Mouse (Mus musculus) intestine, embryonic 16.5 days (tissue): ENCODE results near the gene Scn10a. TPM values are rescaled to one million over a fixed set of nuclear protein-coding genes. Genes with fewer than 3 reads are reported as not detected.

Source experiments
- ATAC-seq: fragments of 200-750 bp; cut with Nextera tagmentation; 2 replicates; pipeline ENCODE4 v1.8.0; 2017; ENCODE audit warnings: moderate TSS enrichment, moderate library complexity
- H3K27ac ChIP-seq: fragments of 300-500 bp; sonication (generic); 2 replicates; pipeline ENCODE4 v1.5.1; 2014; ENCODE audit warnings: mild to moderate bottlenecking, low read length
- H3K27me3 ChIP-seq: fragments of 300-500 bp; sonication (generic); replicated peaks from 2 replicates; pipeline ENCODE4 v1.6.1; 2014; ENCODE audit warnings: low read length, control low read depth, mixed read lengths; ENCODE audit not compliant: control insufficient read depth, insufficient read depth
- H3K36me3 ChIP-seq: fragments of 300-500 bp; sonication (generic); 2 replicates; pipeline ENCODE4 v1.6.1; 2014; ENCODE audit warnings: low read length, control low read depth; ENCODE audit not compliant: control insufficient read depth, insufficient read depth
- H3K4me1 ChIP-seq: fragments of 300-500 bp; sonication (generic); 2 replicates; pipeline ENCODE4 v1.6.1; 2014; ENCODE audit warnings: low read length, control low read depth, mixed read lengths; ENCODE audit not compliant: control insufficient read depth, insufficient read depth
- H3K4me2 ChIP-seq: fragments of 300-500 bp; sonication (generic); 2 replicates; pipeline ENCODE4 v1.6.1; 2014; ENCODE audit warnings: low read depth, low read length, control low read depth
- H3K4me3 ChIP-seq: fragments of 300-500 bp; sonication (generic); 2 replicates; pipeline ENCODE4 v1.5.1; 2014; ENCODE audit warnings: mild to moderate bottlenecking, low read length
- H3K9ac ChIP-seq: fragments of 300-500 bp; sonication (generic); 2 replicates; pipeline ENCODE4 v1.6.1; 2014; ENCODE audit warnings: low read depth, low read length
- H3K9me3 ChIP-seq: fragments of 300-500 bp; sonication (generic); 2 replicates; pipeline ENCODE4 v1.6.1; 2016; ENCODE audit warnings: low read length, control low read depth; ENCODE audit not compliant: control insufficient read depth
- WGBS: fragments of 180-500 bp; shearing (Covaris S2); extraction: QIAGEN DNeasy Blood & Tissue Kit; methylation state at CpG from one replicate; pipeline ENCODE4 v1.1.7; 2014; 5-methylcytosine and 5-hydroxymethylcytosine counted together
- polyA plus RNA-seq: library from polyadenylated mRNA; unstranded; fragments of >200 nt; fragmentation: Nextera tagmentation; extraction: Ambion mirVana; gene quantifications from 2 replicates; pipeline ENCODE4 v1.2.1, GENCODE M21; 2015

The Scn10a gene
- polyA plus RNA-seq, 1 experiment from 2014 or later, result 0.02 TPM

DNA sequence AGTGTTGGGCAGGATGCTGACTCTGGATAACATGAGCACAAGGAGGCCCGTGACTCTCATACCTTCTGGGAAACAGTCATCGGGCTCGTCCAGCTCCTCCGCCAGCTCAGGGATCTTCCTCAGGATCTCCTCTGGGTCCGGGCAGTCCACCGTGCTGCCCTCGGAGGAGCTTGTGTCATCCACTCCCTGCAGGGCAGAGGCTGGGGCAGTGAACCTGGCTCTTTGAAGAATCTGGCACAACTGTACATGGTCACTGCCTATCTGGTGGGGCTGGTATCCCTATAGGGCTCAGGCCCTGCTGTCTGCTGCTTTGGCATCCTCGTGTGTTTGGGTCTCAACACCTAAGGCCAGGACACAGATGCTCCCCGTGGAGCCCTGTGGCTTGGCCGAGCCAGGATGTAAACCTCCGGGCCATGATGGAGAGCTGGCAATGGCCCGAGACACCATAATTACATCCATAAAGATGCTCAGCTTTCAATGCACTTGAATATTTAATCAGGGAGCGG lies 87.7 kb downstream of the Scn10a start:
- H3K4me3 ChIP-seq, result no peak overlapping the region
- H3K9ac ChIP-seq, result no peak overlapping the region
- no peaks in the 10 kb centered on the region for H3K27me3 ChIP-seq
- no peak for ATAC-seq
- no peaks in the 10 kb centered on the region for H3K9me3 ChIP-seq
- H3K4me2 ChIP-seq, result no peak overlapping the region
- H3K27ac ChIP-seq, result no peak overlapping the region
- H3K4me1 ChIP-seq, result 0 out of 2 replicates have a peak, but pooled peaks cover 2% of the 10 kb centered on the region
- 78% methylated on average over 13 of the region's 13 CpGs for WGBS
- no peaks in the 10 kb centered on the region for H3K36me3 ChIP-seq

DNA sequence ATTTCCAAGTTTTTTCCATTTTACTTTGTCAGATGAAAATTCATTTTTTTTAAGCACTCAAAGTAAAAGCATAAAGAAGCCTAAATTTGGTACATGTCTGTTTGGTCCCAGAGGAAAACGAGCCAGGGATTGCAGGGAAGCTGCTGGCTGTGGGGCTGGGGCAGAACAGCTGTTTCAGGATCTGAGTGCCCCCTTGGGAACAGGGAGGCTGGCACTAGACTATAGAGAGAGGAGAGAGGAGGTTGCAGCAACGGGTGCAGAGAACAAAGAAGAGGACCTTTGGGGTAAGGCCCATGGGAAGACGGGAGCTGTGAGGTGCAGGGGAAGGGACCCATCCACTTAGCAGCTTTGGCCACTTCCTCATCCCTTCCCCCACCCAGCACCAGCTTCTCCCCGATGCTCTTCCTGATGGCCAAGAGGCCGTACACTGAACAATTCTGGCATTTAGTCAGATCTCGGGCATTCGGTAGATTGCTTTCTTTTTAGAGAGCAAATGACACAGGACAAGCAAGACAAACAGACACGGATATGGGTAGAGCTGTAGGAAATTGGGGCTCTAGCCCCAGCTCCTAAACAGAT lies 90.3 kb downstream of the Scn10a start:
- H3K4me3 ChIP-seq, result no peak overlapping the region
- no peaks in the 10 kb centered on the region for H3K36me3 ChIP-seq
- whole genome bisulfite sequencing, result 52% methylated on average over 8 of the region's 8 CpGs
- H3K9me3 ChIP-seq, result no peaks in the 10 kb centered on the region
- no peaks in the 10 kb centered on the region for H3K27me3 ChIP-seq
- H3K27ac ChIP-seq, result no peak overlapping the region
- no peak for ATAC-seq
- H3K4me2 ChIP-seq, result no peak overlapping the region
- 0 out of 2 replicates have a peak, but pooled peaks cover 2% of the 10 kb centered on the region for H3K4me1 ChIP-seq
- no peak overlapping the region for H3K9ac ChIP-seq

DNA sequence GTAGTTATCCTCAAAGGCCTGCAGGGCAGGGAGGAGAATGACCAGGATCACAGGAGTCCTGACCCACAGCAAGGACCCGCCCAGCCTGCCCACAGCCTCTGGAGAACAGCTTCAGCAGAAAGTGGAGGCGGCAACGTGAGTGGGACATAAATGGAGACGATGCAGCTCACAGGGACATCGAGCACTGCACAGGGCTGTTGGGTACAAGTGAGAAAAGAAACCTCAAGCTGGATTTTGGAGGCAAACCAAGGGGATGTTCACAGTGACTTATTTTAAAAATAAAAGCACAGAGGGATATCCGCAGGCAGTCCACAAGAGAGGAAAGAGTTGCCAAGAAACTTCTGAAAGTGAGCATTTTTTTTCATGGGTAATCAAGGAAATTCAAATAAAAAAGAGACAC lies 91.9 kb downstream of the Scn10a start:
- no peak overlapping the region for H3K27ac ChIP-seq
- H3K9ac ChIP-seq, result no peak overlapping the region
- no peak overlapping the region for H3K4me2 ChIP-seq
- no peak for ATAC-seq
- 71% methylated on average over 6 of the region's 6 CpGs for WGBS
- H3K4me1 ChIP-seq, result 0 out of 2 replicates have a peak, but pooled peaks cover 2% of the 10 kb centered on the region
- H3K4me3 ChIP-seq, result no peak overlapping the region
- H3K36me3 ChIP-seq, result no peaks in the 10 kb centered on the region
- H3K9me3 ChIP-seq, result no peaks in the 10 kb centered on the region
- H3K27me3 ChIP-seq, result no peaks in the 10 kb centered on the region

DNA sequence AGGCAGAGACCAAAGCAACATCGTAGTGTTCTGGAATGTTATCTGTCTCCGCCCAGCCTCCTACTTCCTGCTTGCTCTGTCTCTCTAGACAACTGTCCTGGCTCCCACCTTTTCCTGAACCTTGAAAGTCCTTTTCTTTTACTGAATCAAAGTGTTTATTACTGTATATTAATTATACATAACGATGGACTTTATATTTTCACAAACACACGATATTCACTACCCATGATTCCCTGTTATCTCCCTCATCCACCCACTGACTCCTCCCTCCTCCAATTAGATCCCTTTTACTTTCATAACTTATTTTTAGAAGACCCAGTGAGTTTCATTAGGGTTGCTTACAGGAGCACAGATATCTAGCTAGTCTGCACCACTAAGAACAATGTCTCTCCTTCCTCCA lies 95.0 kb downstream of the Scn10a start:
- no peak overlapping the region for H3K4me3 ChIP-seq
- no peak overlapping the region for H3K27ac ChIP-seq
- no peaks in the 10 kb centered on the region for H3K9me3 ChIP-seq
- WGBS, result 74% methylated on average over 4 of the region's 4 CpGs
- H3K27me3 ChIP-seq, result no peaks in the 10 kb centered on the region
- no peaks in the 10 kb centered on the region for H3K36me3 ChIP-seq
- no peak for ATAC-seq
- no peak overlapping the region for H3K9ac ChIP-seq
- H3K4me2 ChIP-seq, result no peak overlapping the region
- no peaks in the 10 kb centered on the region for H3K4me1 ChIP-seq

DNA sequence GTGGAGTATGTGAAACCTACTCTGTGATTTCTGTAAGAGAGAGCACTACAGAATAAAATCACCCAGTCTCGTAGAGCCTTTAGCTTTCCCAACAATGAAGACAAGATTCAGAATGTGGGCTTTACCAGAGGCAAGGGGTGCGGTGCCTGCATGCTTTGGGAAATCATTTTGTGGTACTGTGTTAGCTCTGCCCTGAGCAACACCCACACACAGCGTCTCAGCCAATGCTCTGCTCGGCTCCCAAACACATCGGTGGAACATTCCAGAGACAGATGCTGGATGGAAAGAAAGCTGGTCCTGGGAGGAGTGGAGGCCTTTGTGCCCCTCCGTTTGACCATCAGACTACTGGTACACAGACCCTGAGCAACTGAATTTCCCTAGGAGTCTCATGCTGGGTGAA lies 104.3 kb downstream of the Scn10a start:
- H3K36me3 ChIP-seq, result no peaks in the 10 kb centered on the region
- H3K9me3 ChIP-seq, result no peaks in the 10 kb centered on the region
- no peak for ATAC-seq
- H3K4me1 ChIP-seq, result no peaks in the 10 kb centered on the region
- no peak overlapping the region for H3K27ac ChIP-seq
- 72% methylated on average over 6 of the region's 6 CpGs for WGBS
- H3K4me2 ChIP-seq, result no peak overlapping the region
- H3K27me3 ChIP-seq, result no peaks in the 10 kb centered on the region
- H3K4me3 ChIP-seq, result no peak overlapping the region
- H3K9ac ChIP-seq, result no peak overlapping the region

DNA sequence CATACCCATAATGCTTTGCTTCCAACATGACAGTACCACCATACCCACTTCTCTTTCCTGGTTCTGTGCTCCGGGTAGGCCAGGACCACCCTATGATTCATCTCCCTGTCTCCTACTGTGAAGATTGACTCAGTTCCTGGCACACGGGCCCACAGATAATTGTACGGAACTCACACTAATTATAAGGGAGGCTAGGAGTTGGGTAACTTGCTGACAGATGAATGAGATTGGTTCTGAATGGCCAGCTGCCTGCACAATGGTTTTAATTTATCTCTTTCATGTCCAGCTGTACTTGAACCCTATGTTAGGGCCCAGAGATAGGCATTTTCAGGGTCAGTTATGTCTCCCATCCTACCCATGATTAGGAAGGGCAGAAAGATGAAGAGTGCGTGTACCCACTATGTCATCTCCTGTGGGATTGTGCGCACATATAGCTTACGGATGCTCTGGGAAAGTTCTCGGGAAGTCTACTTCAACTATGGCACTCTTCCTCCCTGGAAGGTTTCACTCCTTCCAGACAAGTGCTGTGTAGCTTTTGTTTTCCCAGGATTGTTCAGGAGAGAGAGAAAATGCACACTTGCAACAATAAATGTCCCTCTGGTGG lies 108.5 kb downstream of the Scn10a start:
- no peaks in the 10 kb centered on the region for H3K36me3 ChIP-seq
- H3K9me3 ChIP-seq, result no peaks in the 10 kb centered on the region
- no peak overlapping the region for H3K4me3 ChIP-seq
- ATAC-seq, result no peak
- H3K9ac ChIP-seq, result no peak overlapping the region
- no peak overlapping the region for H3K27ac ChIP-seq
- 85% methylated on average over 7 of the region's 7 CpGs for WGBS
- H3K4me1 ChIP-seq, result no peaks in the 10 kb centered on the region
- H3K27me3 ChIP-seq, result no peaks in the 10 kb centered on the region
- H3K4me2 ChIP-seq, result no peak overlapping the region

DNA sequence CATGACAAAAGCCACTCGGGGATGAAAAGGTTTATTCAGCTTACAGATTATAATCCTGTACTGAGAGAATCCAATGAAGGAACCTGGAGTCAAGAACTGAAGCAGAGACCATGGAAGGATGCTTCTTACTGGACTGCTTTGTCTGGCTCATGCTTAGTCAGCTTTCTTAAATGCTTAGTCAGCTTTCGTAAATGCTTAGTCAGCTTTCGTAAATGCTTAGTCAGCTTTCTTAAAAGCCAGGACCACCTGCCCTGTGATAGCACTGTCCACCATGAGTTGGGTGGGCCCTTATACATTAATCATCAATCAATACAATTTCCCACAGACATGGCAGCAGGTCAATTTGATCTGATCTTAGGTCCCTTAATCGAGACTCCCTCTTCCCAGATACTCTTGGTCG lies 112.2 kb downstream of the Scn10a start:
- Histone ChIP-seq H3K27ac (no peak overlapping the region), H3K36me3 (no peaks in the 10 kb centered on the region), H3K4me2 (no peak overlapping the region), H3K4me3 (no peak overlapping the region), H3K9me3 (no peaks in the 10 kb centered on the region), H3K9ac (no peak overlapping the region), H3K27me3 (no peaks in the 10 kb centered on the region), H3K4me1 (no peaks in the 10 kb centered on the region)
- 88% methylated on average over 5 of the region's 5 CpGs for WGBS
- ATAC-seq, result no peak

DNA sequence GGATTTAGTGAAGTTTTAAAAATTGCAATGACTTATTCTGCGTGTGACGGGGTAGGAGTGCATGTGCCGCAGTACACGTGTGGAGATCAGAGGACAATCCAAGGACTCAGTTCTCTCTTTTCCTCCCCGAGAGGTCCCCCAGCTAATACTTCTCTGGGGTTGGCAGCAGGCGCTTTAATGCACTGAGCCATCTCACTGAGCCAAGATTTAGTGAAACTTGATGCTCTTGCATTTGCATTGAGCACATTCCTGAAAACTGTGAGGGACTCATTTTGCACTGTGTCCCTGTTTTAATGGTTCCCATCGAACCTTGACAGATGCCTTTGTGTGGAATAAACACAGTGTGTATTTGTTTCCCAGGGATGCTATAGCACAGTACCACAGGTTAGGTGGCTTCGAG lies 114.5 kb downstream of the Scn10a start:
- 65% methylated on average over 8 of the region's 8 CpGs for WGBS
- Histone ChIP-seq H3K9ac (no peak overlapping the region), H3K4me2 (no peak overlapping the region), H3K36me3 (no peaks in the 10 kb centered on the region), H3K4me1 (no peaks in the 10 kb centered on the region), H3K27me3 (no peaks in the 10 kb centered on the region), H3K9me3 (no peaks in the 10 kb centered on the region), H3K27ac (no peak overlapping the region), H3K4me3 (no peak overlapping the region)
- no peak for ATAC-seq

DNA sequence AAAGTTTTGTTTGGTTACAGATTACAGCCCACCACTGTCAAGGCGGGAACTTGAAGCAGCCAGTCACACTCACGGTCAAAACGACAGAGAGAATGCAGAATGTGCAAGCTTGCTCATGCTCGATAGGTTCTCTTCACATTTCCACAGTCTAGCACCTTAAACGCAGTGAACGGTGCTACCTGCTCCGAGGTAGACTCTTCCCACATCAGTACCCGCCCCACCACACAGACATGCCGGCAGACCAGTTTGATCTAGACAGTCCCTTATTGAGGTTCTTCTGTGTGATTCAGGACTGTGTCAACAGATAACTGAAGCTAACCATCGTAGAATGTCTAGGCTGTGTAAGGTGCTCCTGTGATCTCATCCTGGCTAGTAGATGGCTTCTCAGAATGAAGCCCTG lies 120.6 kb downstream of the Scn10a start:
- Histone ChIP-seq H3K4me1 (no peaks in the 10 kb centered on the region), H3K9me3 (no peaks in the 10 kb centered on the region), H3K27me3 (no peaks in the 10 kb centered on the region), H3K27ac (no peak overlapping the region), H3K4me3 (no peak overlapping the region), H3K36me3 (no peaks in the 10 kb centered on the region), H3K9ac (no peak overlapping the region), H3K4me2 (no peak overlapping the region)
- ATAC-seq, result no peak
- WGBS, result 72% methylated on average over 10 of the region's 10 CpGs

DNA sequence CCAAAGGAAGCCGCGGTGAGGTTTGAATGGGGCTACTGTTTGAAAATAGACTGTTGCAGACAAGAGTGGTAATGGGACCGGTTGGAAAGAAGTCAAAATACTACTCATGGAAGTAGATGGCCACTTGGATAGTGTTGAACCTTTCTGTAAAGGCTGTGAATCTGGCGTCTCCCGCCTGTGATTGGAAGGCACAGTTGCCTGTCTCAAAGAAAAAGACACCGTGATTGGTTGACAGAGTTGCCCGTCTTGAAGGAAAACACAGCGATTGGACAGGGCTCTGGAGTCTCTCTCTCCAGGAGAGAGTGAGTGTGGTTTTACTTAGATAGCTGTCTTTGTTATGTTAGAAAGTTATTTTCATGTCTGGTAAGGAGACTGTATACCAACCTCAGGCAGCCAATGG lies 121.8 kb downstream of the Scn10a start:
- Histone ChIP-seq H3K27me3 (no peaks in the 10 kb centered on the region), H3K4me1 (no peaks in the 10 kb centered on the region), H3K4me3 (no peak overlapping the region), H3K27ac (no peak overlapping the region), H3K36me3 (no peaks in the 10 kb centered on the region), H3K9me3 (no peaks in the 10 kb centered on the region), H3K9ac (no peak overlapping the region), H3K4me2 (no peak overlapping the region)
- 79% methylated on average over 8 of the region's 8 CpGs for WGBS
- ATAC-seq, result no peak
